ENCODE assay signal across 13 mouse cellular contexts in the genomic region with DNA sequence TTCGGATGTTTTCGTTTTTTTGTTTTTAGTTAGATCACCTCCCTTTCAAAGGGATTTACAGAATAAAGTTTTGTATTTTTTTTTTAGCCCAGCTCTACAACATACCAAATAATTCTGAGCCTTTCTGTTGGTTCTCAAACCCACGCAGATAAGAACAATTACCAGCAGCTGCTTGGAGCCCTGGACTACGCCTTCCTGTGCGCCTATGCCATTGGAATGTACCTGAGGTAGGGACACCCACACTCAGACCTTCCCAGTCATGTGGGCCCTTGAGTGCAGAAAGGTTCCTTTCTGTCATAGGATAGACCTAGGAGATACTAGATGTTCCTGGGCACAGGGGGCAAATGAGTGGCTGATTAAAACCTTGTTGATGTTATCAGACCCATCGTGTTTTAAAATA.
"Had no signal": no experiment of that assay in that cellular context is flagged by ENCODE, and none has a peak within 500 bp of the region (broad histone marks: within the 10 kb centered on the region; RNA-seq: fewer than 3 reads in every experiment).

No protein-coding gene starts in this region.

- H3K36me3 ChIP-seq: limb, embryonic 10.5 days; midbrain, embryonic 10.5 days had no signal

- H3K4me3 ChIP-seq: left cerebral cortex, adult 2 months; limb, embryonic 10.5 days; myocyte; neural tube, embryonic 15.5 days had no signal

- H3K9ac ChIP-seq: lung, embryonic 14.5 days; neural tube, embryonic 15.5 days had no signal

- H3K9me3 ChIP-seq: limb, embryonic 10.5 days; midbrain, embryonic 10.5 days; neural tube, embryonic 15.5 days had no signal

- DNase-seq: kidney, adult 8-10 months; kidney, postnatal 25 days; lung, embryonic 14.5 days; right cerebral cortex, adult 18-20 months; right cerebral cortex, postnatal 25 days; thymus, postnatal 4 days had no signal

- H3K4me2 ChIP-seq: liver, embryonic 11.5 days; lung, embryonic 14.5 days; neural tube, embryonic 15.5 days had no signal

- ATAC-seq: intestine, postnatal 0 days had no signal

- H3K27me3 ChIP-seq: neural tube, embryonic 15.5 days had no signal

- H3K27ac ChIP-seq: left cerebral cortex, adult 2 months; neural tube, embryonic 15.5 days had no signal
